Mouse (Mus musculus): Measurements from ENCODE around the gene Zdhhc3. TPM values are rescaled to one million over a fixed set of nuclear protein-coding genes. Genes with fewer than 3 reads are reported as not detected.

Zdhhc3 gene
- polyA plus RNA-seq (2014; fragmentation: Nextera tagmentation; extraction: Ambion mirVana) = 46.9 and 59.6 TPM in 2 replicates

- Histone ChIP-seq H3K9ac (ENCODE audit: low read depth, low read length) (peak within 1 kb of the TSS; percentile 94), H3K9me3 (ENCODE audit: control insufficient read depth, low read length) (no peaks in the 10 kb centered on the region), H3K27me3 (ENCODE audit: control insufficient read depth, insufficient read depth, low read length) (no peaks in the 10 kb centered on the region), H3K36me3 (ENCODE audit: control insufficient read depth, insufficient read depth, low read length) (peaks cover 14% of the 10 kb centered on the region), H3K27ac (ENCODE audit: low read depth, low read length) (peak within 1 kb of the TSS; percentile 87), H3K4me2 (replicated peaks; ENCODE audit: low read depth, low read length) (peak within 1 kb of the TSS; percentile 81), H3K4me1 (ENCODE audit: control insufficient read depth, insufficient read depth, low read length) (peaks cover 4% of the 10 kb centered on the region), H3K4me3 (ENCODE audit: low read length) (peak within 1 kb of the TSS; percentile 82)
- peak; percentile 94 for ATAC-seq (ENCODE audit: low FRiP score, low TSS enrichment)
- under 1% methylated on average over 78 of the region's 79 CpGs for WGBS
Observed at GRCm38 (mm10) chr9:123112805-123113521, at the start of gene Zdhhc3, which contains the start of gene Exosc7. Gene Zdhhc3, minus strand, starts transcription at chr9:123113205. Gene Exosc7, plus strand, starts transcription at chr9:123113215.

- Histone ChIP-seq H3K36me3 (ENCODE audit: control insufficient read depth, insufficient read depth, low read length) (no peaks in the 10 kb centered on the region), H3K9ac (ENCODE audit: low read depth, low read length) (no peak overlapping the region), H3K4me1 (ENCODE audit: control insufficient read depth, insufficient read depth, low read length) (no peaks in the 10 kb centered on the region), H3K27ac (ENCODE audit: low read depth, low read length) (no peak overlapping the region), H3K27me3 (ENCODE audit: control insufficient read depth, insufficient read depth, low read length) (no peaks in the 10 kb centered on the region), H3K9me3 (ENCODE audit: control insufficient read depth, low read length) (no peaks in the 10 kb centered on the region), H3K4me3 (ENCODE audit: low read length) (no peak overlapping the region), H3K4me2 (replicated peaks; ENCODE audit: low read depth, low read length) (no peak overlapping the region)
- 51% methylated on average over 2 of the region's 2 CpGs for WGBS
- ATAC-seq (ENCODE audit: low FRiP score, low TSS enrichment) = no peak
Observed at GRCm38 (mm10) chr9:123161792-123162191, 48.8 kb upstream of the Zdhhc3 start.

- Histone ChIP-seq H3K9ac (ENCODE audit: low read depth, low read length) (no peak overlapping the region), H3K36me3 (ENCODE audit: control insufficient read depth, insufficient read depth, low read length) (no peaks in the 10 kb centered on the region), H3K4me2 (replicated peaks; ENCODE audit: low read depth, low read length) (no peak overlapping the region), H3K27me3 (ENCODE audit: control insufficient read depth, insufficient read depth, low read length) (no peaks in the 10 kb centered on the region), H3K9me3 (ENCODE audit: control insufficient read depth, low read length) (no peaks in the 10 kb centered on the region), H3K4me3 (ENCODE audit: low read length) (no peak overlapping the region), H3K4me1 (ENCODE audit: control insufficient read depth, insufficient read depth, low read length) (no peaks in the 10 kb centered on the region), H3K27ac (ENCODE audit: low read depth, low read length) (no peak overlapping the region)
- WGBS = 59% methylated on average over 7 of the region's 7 CpGs
- ATAC-seq (ENCODE audit: low FRiP score, low TSS enrichment) = no peak; the same call in 1 of the 2 replicates
Observed at GRCm38 (mm10) chr9:123159330-123159729, 46.3 kb upstream of the Zdhhc3 start.

- H3K27ac ChIP-seq (ENCODE audit: low read depth, low read length) = no peak overlapping the region
- WGBS = 51% methylated on average over 8 of the region's 8 CpGs
- no peak overlapping the region for H3K4me3 ChIP-seq (ENCODE audit: low read length)
- H3K27me3 ChIP-seq (ENCODE audit: control insufficient read depth, insufficient read depth, low read length) = no peaks in the 10 kb centered on the region
- no peak overlapping the region for H3K4me2 ChIP-seq (replicated peaks; ENCODE audit: low read depth, low read length)
- no peak overlapping the region for H3K9ac ChIP-seq (ENCODE audit: low read depth, low read length)
- H3K9me3 ChIP-seq (ENCODE audit: control insufficient read depth, low read length) = no peaks in the 10 kb centered on the region
- no peak for ATAC-seq (ENCODE audit: low FRiP score, low TSS enrichment)
- no peaks in the 10 kb centered on the region for H3K4me1 ChIP-seq (ENCODE audit: control insufficient read depth, insufficient read depth, low read length)
- H3K36me3 ChIP-seq (ENCODE audit: control insufficient read depth, insufficient read depth, low read length) = no peaks in the 10 kb centered on the region
Observed at GRCm38 (mm10) chr9:123158125-123158836, 45.3 kb upstream of the Zdhhc3 start.

- Histone ChIP-seq H3K27me3 (ENCODE audit: control insufficient read depth, insufficient read depth, low read length) (no peaks in the 10 kb centered on the region), H3K4me1 (ENCODE audit: control insufficient read depth, insufficient read depth, low read length) (no peaks in the 10 kb centered on the region), H3K4me2 (replicated peaks; ENCODE audit: low read depth, low read length) (no peak overlapping the region), H3K36me3 (ENCODE audit: control insufficient read depth, insufficient read depth, low read length) (no peaks in the 10 kb centered on the region), H3K9me3 (ENCODE audit: control insufficient read depth, low read length) (no peaks in the 10 kb centered on the region), H3K27ac (ENCODE audit: low read depth, low read length) (no peak overlapping the region), H3K9ac (ENCODE audit: low read depth, low read length) (no peak overlapping the region), H3K4me3 (ENCODE audit: low read length) (no peak overlapping the region)
- ATAC-seq (ENCODE audit: low FRiP score, low TSS enrichment) = no peak
Observed at GRCm38 (mm10) chr9:123157699-123158098, 44.7 kb upstream of the Zdhhc3 start.

- Histone ChIP-seq H3K4me2 (replicated peaks; ENCODE audit: low read depth, low read length) (peak overlapping the region; percentile 38), H3K27ac (ENCODE audit: low read depth, low read length) (no peak overlapping the region), H3K27me3 (ENCODE audit: control insufficient read depth, insufficient read depth, low read length) (no peaks in the 10 kb centered on the region), H3K9me3 (ENCODE audit: control insufficient read depth, low read length) (no peaks in the 10 kb centered on the region), H3K4me3 (ENCODE audit: low read length) (peak overlapping the region; percentile 19), H3K4me1 (ENCODE audit: control insufficient read depth, insufficient read depth, low read length) (no peaks in the 10 kb centered on the region), H3K36me3 (ENCODE audit: control insufficient read depth, insufficient read depth, low read length) (no peaks in the 10 kb centered on the region), H3K9ac (ENCODE audit: low read depth, low read length) (no peak overlapping the region)
- WGBS = 39% methylated on average over 30 of the region's 30 CpGs
- peak; percentile 82 for ATAC-seq (ENCODE audit: low FRiP score, low TSS enrichment)
Observed at GRCm38 (mm10) chr9:123156910-123157361, 43.9 kb upstream of the Zdhhc3 start.

GRCm38 (mm10) chr9:123153121-123153520, 40.1 kb upstream of the Zdhhc3 start:
- Histone ChIP-seq H3K9ac (ENCODE audit: low read depth, low read length) (no peak overlapping the region), H3K9me3 (ENCODE audit: control insufficient read depth, low read length) (no peaks in the 10 kb centered on the region), H3K4me3 (ENCODE audit: low read length) (no peak overlapping the region), H3K4me1 (ENCODE audit: control insufficient read depth, insufficient read depth, low read length) (no peaks in the 10 kb centered on the region), H3K27me3 (ENCODE audit: control insufficient read depth, insufficient read depth, low read length) (no peaks in the 10 kb centered on the region), H3K4me2 (replicated peaks; ENCODE audit: low read depth, low read length) (no peak overlapping the region), H3K27ac (ENCODE audit: low read depth, low read length) (no peak overlapping the region), H3K36me3 (ENCODE audit: control insufficient read depth, insufficient read depth, low read length) (no peaks in the 10 kb centered on the region)
- ATAC-seq (ENCODE audit: low FRiP score, low TSS enrichment) = no peak
- 87% methylated on average over 2 of the region's 2 CpGs for WGBS

GRCm38 (mm10) chr9:123152026-123152425, 39.0 kb upstream of the Zdhhc3 start:
- 63% methylated on average over 3 of the region's 3 CpGs for WGBS
- Histone ChIP-seq H3K4me2 (replicated peaks; ENCODE audit: low read depth, low read length) (no peak overlapping the region), H3K9ac (ENCODE audit: low read depth, low read length) (no peak overlapping the region), H3K4me3 (ENCODE audit: low read length) (no peak overlapping the region), H3K27ac (ENCODE audit: low read depth, low read length) (no peak overlapping the region), H3K36me3 (ENCODE audit: control insufficient read depth, insufficient read depth, low read length) (no peaks in the 10 kb centered on the region), H3K27me3 (ENCODE audit: control insufficient read depth, insufficient read depth, low read length) (no peaks in the 10 kb centered on the region), H3K4me1 (ENCODE audit: control insufficient read depth, insufficient read depth, low read length) (no peaks in the 10 kb centered on the region), H3K9me3 (ENCODE audit: control insufficient read depth, low read length) (no peaks in the 10 kb centered on the region)
- no peak for ATAC-seq (ENCODE audit: low FRiP score, low TSS enrichment)

GRCm38 (mm10) chr9:123151561-123151960, 38.6 kb upstream of the Zdhhc3 start:
- Histone ChIP-seq H3K36me3 (ENCODE audit: control insufficient read depth, insufficient read depth, low read length) (no peaks in the 10 kb centered on the region), H3K9me3 (ENCODE audit: control insufficient read depth, low read length) (no peaks in the 10 kb centered on the region), H3K27me3 (ENCODE audit: control insufficient read depth, insufficient read depth, low read length) (no peaks in the 10 kb centered on the region), H3K27ac (ENCODE audit: low read depth, low read length) (no peak overlapping the region), H3K4me1 (ENCODE audit: control insufficient read depth, insufficient read depth, low read length) (no peaks in the 10 kb centered on the region), H3K9ac (ENCODE audit: low read depth, low read length) (no peak overlapping the region), H3K4me2 (replicated peaks; ENCODE audit: low read depth, low read length) (no peak overlapping the region), H3K4me3 (ENCODE audit: low read length) (no peak overlapping the region)
- no peak for ATAC-seq (ENCODE audit: low FRiP score, low TSS enrichment)
- 46% methylated on average over 1 of the region's 1 CpGs for WGBS

Data from kidney, embryonic 14.5 days (tissue).